Mouse (Mus musculus): ENCODE data around the gene Cybc1.

Gene Cybc1

GRCm38 (mm10) chr11:121229018-121229439 is at the start of gene Cybc1:
Gene Cybc1, minus strand, starts transcription at chr11:121229322.
- in situ Hi-C loops (cut with MboI): no loop called here

GRCm38 (mm10) chr11:121278011-121278410 is 48.9 kb upstream of the Cybc1 start:
- in situ Hi-C loops (cut with MboI): no loop called here

- in situ Hi-C loops (cut with MboI): no loop called here
Observed at GRCm38 (mm10) chr11:121277516-121277915, 48.4 kb upstream of the Cybc1 start.

- in situ Hi-C loops (cut with MboI): no loop called here
Observed at GRCm38 (mm10) chr11:121261074-121261473, 32.0 kb upstream of the Cybc1 start.

- in situ Hi-C loops (cut with MboI): no loop called here
Observed at GRCm38 (mm10) chr11:121260211-121260906, 31.2 kb upstream of the Cybc1 start.

GRCm38 (mm10) chr11:121259160-121260100 is 30.3 kb upstream of the Cybc1 start, which contains the start of gene Foxk2:
Gene Foxk2, plus strand, starts transcription at chr11:121259990.
- in situ Hi-C loops (cut with MboI): no loop called here

- in situ Hi-C loops (cut with MboI): no loop called here
Observed at GRCm38 (mm10) chr11:121250196-121250595, 21.1 kb upstream of the Cybc1 start.

- in situ Hi-C loops (cut with MboI): no loop called here
Observed at GRCm38 (mm10) chr11:121239669-121240068, 10.5 kb upstream of the Cybc1 start.

GRCm38 (mm10) chr11:121237345-121238128 is 8.4 kb upstream of the Cybc1 start:
- in situ Hi-C loops (cut with MboI): no loop called here

GRCm38 (mm10) chr11:121236564-121237344 is 7.6 kb upstream of the Cybc1 start, which contains the start of gene Narf:
Gene Narf, plus strand, starts transcription at chr11:121237253.
- in situ Hi-C loops (cut with MboI): no loop called here

GRCm38 (mm10) chr11:121235475-121236238 is 6.5 kb upstream of the Cybc1 start:
- in situ Hi-C loops (cut with MboI): no loop called here

GRCm38 (mm10) chr11:121232706-121233105 is 3.6 kb upstream of the Cybc1 start:
- in situ Hi-C loops (cut with MboI): no loop called here

GRCm38 (mm10) chr11:121231628-121232291 is 2.6 kb upstream of the Cybc1 start:
- in situ Hi-C loops (cut with MboI): no loop called here

GRCm38 (mm10) chr11:121231191-121231590 is 2.1 kb upstream of the Cybc1 start:
- in situ Hi-C loops (cut with MboI): no loop called here

GRCm38 (mm10) chr11:121228129-121229017 is 749 bp downstream of the Cybc1 start:
- in situ Hi-C loops (cut with MboI): no loop called here

GRCm38 (mm10) chr11:121221321-121222010 is 7.7 kb downstream of the Cybc1 start:
- in situ Hi-C loops (cut with MboI): no loop called here

- in situ Hi-C loops (cut with MboI): no loop called here
Observed at GRCm38 (mm10) chr11:121220771-121221170, 8.4 kb downstream of the Cybc1 start.

GRCm38 (mm10) chr11:121219776-121220175 is 9.3 kb downstream of the Cybc1 start:
- in situ Hi-C loops (cut with MboI): no loop called here
